Mouse (Mus musculus) lung, adult 2 months (tissue): ENCODE results near the gene Pcca.

Experiments used
- CTCF ChIP-seq: fragments of 200-500 bp; IDR thresholded peaks from 2 replicates; pipeline ENCODE4 v1.5.1; 2011; ENCODE audit warnings: mild to moderate bottlenecking, low read length, control low read depth; ENCODE audit not compliant: insufficient read depth
- POLR2A ChIP-seq: fragments of 200-500 bp; IDR thresholded peaks from 2 replicates; pipeline ENCODE4 v1.6.1; 2011; ENCODE audit warnings: low read depth, mild to moderate bottlenecking, control low read depth, low read length, borderline replicate concordance; ENCODE audit errors: extremely low read depth

GRCm38 (mm10) chr14:122714911-122715310 is 180.8 kb downstream of the Pcca start:
- no peak for TF ChIP-seq POLR2A
- no peak for TF ChIP-seq CTCF
